Mouse (Mus musculus) megakaryocyte, embryonic 14.5 days (primary cell): ENCODE measurements around the gene Zfr2. TPM values are rescaled to one million over a fixed set of nuclear protein-coding genes. Genes with fewer than 3 reads are reported as not detected.

Experiments used
- H3K27me3 ChIP-seq: replicated peaks from 2 replicates; pipeline ENCODE3; 2012; ENCODE audit warnings: inconsistent platforms
- H3K36me3 ChIP-seq: replicated peaks from 2 replicates; pipeline ENCODE3; 2012; ENCODE audit warnings: low read length, inconsistent platforms, mixed read lengths
- H3K4me1 ChIP-seq: 2 replicates; pipeline ENCODE4 v1.6.1; 2012; ENCODE audit warnings: inconsistent platforms
- H3K4me3 ChIP-seq: replicated peaks from 2 replicates; pipeline ENCODE3; 2012; ENCODE audit warnings: moderate library complexity, mild to moderate bottlenecking, inconsistent platforms
- H3K9me3 ChIP-seq: 2 replicates; pipeline ENCODE4 v1.6.1; 2012; ENCODE audit warnings: inconsistent platforms
- FLI1 ChIP-seq: IDR thresholded peaks from 2 replicates; pipeline ENCODE4 v1.6.1; 2012; ENCODE audit warnings: low read length, inconsistent platforms, mixed read lengths
- GATA1 ChIP-seq: IDR thresholded peaks from 3 replicates; pipeline ENCODE4 v1.6.1; 2012; ENCODE audit warnings: mixed read lengths, low read length, inconsistent platforms, borderline replicate concordance
- polyA plus RNA-seq: library from polyadenylated mRNA; stranded (reverse); fragments of >175 nt; gene quantifications from 2 replicates; pipeline ENCODE4 v1.2.3, GENCODE M21; 2012; ENCODE audit warnings: low replicate concordance; ENCODE audit not compliant: insufficient read depth

Zfr2 gene
- polyA plus RNA-seq, 1 experiment = 1.4 TPM

DNA sequence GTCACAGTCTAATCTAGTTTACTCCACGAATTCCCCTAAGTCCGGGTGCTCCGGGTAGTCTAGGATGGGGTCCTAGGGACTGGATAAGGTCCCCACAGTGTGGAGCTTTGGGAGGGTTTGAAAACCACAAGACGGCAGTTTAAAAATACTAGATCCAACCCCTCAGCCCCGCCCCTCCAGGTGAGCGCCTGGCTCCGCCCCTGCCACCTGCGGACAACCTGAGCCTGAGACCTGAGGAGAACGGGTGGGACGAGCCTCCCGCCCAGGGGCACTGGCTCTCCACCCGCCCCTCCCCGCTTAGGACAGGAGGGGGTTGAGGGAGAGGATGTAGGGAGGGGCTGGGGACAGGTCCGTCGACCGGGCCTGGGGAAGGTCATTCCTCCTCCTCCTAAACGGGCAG is 51.8 kb downstream of the Zfr2 start:
- no peak for TF ChIP-seq GATA1
- peaks cover 29% of the 10 kb centered on the region for H3K27me3 ChIP-seq
- peaks cover 67% of the 10 kb centered on the region for H3K4me1 ChIP-seq
- H3K9me3 ChIP-seq = 0 out of 2 replicates have a peak, but pooled peaks cover 4% of the 10 kb centered on the region
- peaks cover 10% of the 10 kb centered on the region for H3K36me3 ChIP-seq
- peak overlapping the region; percentile 93 for H3K4me3 ChIP-seq

DNA sequence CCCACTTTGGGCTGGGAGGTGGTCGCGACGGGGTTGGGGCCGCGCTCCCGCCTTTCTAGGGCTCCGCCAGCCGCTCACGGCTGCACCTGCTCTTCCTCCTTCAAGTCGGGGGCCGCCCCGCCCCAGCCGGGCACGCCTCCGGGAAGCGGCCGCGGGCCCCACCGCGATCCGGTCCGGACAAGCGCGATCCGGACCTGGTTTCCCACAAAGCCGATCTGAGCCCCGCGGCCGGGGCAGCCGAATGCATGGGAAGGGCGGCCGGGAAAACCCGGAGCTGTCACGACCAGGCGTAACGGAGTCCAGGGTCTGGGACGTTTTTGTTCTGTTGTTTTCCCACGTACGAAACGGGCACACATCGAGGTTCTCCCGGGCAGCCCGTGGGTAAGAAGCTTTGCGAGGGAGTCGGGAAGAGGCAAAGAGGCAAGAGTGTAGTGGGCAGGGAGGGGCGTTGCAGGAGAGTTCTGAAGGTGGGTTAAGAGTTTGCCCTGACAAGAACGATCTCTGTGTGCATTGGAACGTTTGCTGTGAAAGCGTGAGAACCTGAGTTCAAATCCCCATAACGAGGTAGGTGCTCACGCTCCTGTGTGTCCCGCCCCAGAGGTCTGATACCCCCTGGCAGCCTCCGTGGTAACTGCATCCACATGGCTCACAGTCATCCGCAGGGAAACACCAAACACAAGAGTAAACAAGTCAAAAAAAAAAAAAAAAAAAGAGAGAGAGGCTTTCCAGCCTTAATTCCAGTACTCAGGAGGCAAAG is 52.9 kb downstream of the Zfr2 start:
- Histone ChIP-seq H3K9me3 (0 out of 2 replicates have a peak, but pooled peaks cover 4% of the 10 kb centered on the region), H3K4me3 (peak overlapping the region; percentile 93), H3K4me1 (peaks cover 70% of the 10 kb centered on the region), H3K36me3 (peaks cover 3% of the 10 kb centered on the region), H3K27me3 (peaks cover 20% of the 10 kb centered on the region)
- no peak for TF ChIP-seq GATA1
- no peak for TF ChIP-seq FLI1

DNA sequence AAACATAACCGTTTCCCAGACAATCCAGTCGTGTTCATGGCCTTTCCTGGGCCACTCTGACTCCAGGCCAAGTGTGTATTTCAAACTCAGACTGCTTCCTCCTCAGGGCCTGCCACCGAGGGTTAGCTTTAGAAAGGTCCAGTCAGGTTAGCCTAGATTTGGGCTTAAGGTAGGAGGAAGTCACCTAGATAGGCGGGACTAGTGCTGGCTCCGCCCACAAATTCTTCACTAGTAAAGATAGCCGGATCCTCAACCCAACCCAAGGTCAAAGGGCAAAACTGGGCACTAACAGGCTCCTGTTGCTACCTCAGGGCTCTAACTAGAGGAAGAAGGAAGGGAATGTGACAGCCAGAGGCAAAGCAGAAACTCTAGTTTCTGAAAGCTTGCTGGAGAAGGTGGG is 53.6 kb downstream of the Zfr2 start:
- Histone ChIP-seq H3K27me3 (peaks cover 18% of the 10 kb centered on the region), H3K4me3 (no peak overlapping the region), H3K4me1 (peaks cover 70% of the 10 kb centered on the region), H3K9me3 (0 out of 2 replicates have a peak, but pooled peaks cover 1% of the 10 kb centered on the region), H3K36me3 (no peaks in the 10 kb centered on the region)
- TF ChIP-seq GATA1 (no peak), FLI1 (no peak)

DNA sequence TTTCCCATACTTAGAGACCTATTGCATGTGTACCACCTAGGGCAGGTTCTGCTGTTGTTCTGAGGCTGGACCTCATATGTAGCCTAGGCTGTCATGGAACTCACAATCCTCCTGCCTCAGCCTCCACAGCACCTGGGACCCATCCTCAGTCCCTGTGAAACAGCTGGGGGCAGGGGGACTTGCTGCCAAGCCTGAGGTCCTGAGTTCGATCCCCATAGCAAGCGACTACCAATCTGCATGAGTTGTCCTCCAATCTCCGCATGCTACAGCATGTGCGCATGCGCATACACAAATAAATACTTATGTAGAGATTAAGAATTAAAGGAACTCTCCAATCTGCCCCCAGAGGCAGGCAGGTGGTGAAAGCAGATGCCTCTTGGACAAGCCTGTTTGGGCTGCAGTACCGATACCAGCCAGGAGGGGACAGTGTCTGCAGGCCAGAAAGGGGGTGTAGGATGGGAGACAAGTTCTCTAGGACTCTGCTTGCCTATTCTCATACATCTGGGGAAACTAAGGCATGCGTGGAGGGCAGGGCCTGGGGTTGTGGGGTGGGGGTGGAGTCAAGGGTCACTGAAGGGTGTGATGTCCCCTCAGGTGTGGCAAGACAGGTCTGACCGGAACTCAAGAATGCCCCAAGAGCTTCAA is 54.7 kb downstream of the Zfr2 start:
- TF ChIP-seq FLI1 = no peak
- TF ChIP-seq GATA1 = no peak
- Histone ChIP-seq H3K4me3 (no peak overlapping the region), H3K9me3 (no peaks in the 10 kb centered on the region), H3K27me3 (peaks cover 18% of the 10 kb centered on the region), H3K4me1 (peaks cover 75% of the 10 kb centered on the region), H3K36me3 (no peaks in the 10 kb centered on the region)

DNA sequence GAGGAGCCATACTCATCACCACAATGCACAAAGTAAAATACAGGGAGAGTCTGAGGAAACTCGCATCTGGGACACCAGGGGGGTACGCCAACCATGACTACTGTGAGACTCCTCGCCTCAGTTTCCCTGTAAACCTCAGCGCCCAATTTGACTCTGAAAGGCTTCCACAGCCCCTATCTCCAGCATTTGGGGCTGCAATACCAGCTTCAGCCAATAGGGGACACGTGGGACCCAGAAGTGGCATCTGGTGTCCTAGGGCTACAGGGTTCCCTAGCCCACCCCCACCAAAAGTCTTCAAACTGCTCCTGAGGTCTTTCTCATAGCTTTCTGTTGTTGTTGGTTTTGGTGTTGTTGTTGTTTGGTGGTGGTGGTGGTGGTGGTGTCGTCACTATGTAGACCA is 55.6 kb downstream of the Zfr2 start:
- Histone ChIP-seq H3K9me3 (no peaks in the 10 kb centered on the region), H3K4me1 (peaks cover 76% of the 10 kb centered on the region), H3K36me3 (no peaks in the 10 kb centered on the region), H3K4me3 (no peak overlapping the region), H3K27me3 (peaks cover 9% of the 10 kb centered on the region)
- TF ChIP-seq FLI1 (no peak), GATA1 (no peak)

DNA sequence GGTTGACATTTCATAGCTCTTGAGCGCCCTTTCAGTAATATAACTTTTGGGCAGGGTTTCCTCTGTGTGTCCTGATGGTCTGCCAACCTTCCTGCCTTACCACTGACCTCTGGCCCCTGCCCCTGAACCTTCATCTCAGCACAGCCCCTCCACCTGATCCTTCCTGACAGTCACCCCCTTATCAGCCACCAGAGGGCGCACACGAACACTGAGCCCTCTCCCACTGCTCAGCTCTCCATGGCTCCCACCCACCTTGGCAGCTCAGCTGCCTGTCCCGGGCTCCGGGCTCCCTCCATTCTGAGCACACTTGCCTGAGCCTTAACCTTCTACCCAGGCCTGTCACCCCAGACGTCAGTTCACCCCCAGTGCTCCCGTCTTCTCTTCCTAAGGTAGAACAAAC is 56.3 kb downstream of the Zfr2 start:
- Histone ChIP-seq H3K36me3 (peaks cover under 1% of the 10 kb centered on the region), H3K27me3 (peaks cover 7% of the 10 kb centered on the region), H3K4me1 (peaks cover 80% of the 10 kb centered on the region), H3K9me3 (no peaks in the 10 kb centered on the region), H3K4me3 (no peak overlapping the region)
- TF ChIP-seq GATA1 (no peak), FLI1 (no peak)

DNA sequence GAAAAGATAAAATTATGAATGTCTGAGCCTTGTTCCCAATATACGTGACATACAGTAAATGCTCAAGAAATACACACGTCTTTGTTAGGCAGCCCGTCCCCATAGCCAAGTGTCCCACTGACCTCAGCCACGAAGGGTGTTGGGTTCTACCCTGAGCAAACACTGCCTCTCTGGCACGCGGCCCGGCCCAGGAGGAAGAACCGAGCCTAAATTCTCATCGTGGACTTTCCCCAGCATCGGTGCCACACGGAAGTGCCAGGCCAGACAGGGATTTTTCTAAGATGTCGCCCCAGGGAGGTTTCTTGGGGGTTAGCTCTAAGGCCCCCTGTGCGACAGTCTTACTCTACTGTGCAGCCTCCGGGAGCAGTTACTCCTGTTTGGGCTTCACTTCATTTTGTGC is 56.9 kb downstream of the Zfr2 start:
- H3K9me3 ChIP-seq = no peaks in the 10 kb centered on the region
- peaks cover 3% of the 10 kb centered on the region for H3K27me3 ChIP-seq
- H3K36me3 ChIP-seq = peaks cover 5% of the 10 kb centered on the region
- no peak overlapping the region for H3K4me3 ChIP-seq
- no peak for TF ChIP-seq GATA1
- no peak for TF ChIP-seq FLI1
- peaks cover 80% of the 10 kb centered on the region for H3K4me1 ChIP-seq

DNA sequence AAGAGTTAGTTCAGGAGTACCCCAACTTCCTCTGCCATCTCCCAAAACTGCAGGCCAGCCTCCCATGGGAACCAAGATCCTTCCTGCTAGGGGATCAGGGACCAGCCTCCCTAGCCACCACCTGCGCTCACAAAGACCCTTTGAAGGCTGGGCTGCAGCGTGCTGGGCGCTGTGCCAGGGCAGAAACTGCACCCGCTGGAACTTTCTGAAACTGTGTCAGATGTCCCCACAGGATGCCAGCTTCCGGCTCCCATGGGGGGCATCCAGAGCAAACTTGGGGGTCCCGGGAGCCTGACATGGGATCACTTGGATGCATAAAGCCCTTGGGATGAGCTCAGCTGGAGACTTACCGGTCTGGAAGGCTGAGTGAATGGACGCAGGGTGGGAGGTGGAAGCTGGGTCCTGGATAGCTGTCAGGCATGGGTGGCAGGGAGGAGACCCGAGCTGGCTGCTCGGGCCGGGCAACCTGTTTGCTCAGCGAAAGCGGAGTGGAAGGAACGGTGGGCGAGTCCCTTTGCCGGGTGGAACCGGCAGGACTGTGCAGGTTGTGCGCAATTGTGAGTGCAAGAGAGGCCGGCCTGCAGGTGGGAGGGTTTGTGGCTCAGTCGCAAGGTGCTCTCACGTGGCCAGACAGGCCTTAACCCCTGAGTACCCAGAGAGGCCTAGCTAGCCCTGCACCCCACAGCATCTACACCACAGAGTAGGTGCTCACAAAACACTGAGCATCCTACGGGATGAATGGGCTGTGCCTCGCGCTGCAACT is 57.9 kb downstream of the Zfr2 start:
- Histone ChIP-seq H3K9me3 (no peaks in the 10 kb centered on the region), H3K4me3 (no peak overlapping the region), H3K4me1 (peaks cover 81% of the 10 kb centered on the region), H3K27me3 (no peaks in the 10 kb centered on the region), H3K36me3 (peaks cover 14% of the 10 kb centered on the region)
- TF ChIP-seq FLI1 (no peak), GATA1 (no peak)

DNA sequence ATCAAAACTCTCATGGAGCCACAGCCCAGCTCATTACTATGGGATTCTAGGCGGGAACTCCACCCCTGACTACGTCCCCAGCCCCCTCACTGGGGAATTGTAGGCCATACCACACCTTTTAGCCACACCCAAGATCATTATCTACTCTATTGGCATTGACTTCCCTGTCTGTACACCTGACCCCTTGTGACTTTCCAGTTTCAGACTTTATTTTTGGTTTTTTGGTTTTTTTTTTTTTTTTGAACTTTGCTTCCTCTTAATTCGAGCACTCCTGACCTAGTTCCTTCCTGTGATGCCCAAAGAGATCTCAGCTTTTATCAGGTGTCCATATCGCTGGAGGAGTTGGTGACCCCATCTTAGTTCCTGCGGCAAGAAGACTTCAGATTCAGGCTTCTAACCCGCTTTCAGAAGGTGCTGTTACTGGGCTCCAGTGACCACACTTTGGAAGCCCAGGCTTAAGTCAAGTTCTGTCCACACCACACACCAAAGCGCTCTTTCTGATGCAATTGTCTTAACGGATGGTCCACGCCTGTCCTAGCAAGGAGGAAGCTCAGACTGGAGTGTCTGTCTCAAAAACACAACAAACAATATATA is 58.7 kb downstream of the Zfr2 start, which contains the start of gene Tjp3:
Gene Tjp3, minus strand, starts transcription at position 71 of the 594 bp plus-strand sequence.
- Histone ChIP-seq H3K9me3 (no peaks in the 10 kb centered on the region), H3K27me3 (no peaks in the 10 kb centered on the region), H3K4me3 (peak within 1 kb of the TSS; percentile 84), H3K4me1 (peaks cover 81% of the 10 kb centered on the region), H3K36me3 (peaks cover 22% of the 10 kb centered on the region)
- TF ChIP-seq GATA1 = no peak
